ENCODE assay signal across 19 mouse cellular contexts in the genomic region with DNA sequence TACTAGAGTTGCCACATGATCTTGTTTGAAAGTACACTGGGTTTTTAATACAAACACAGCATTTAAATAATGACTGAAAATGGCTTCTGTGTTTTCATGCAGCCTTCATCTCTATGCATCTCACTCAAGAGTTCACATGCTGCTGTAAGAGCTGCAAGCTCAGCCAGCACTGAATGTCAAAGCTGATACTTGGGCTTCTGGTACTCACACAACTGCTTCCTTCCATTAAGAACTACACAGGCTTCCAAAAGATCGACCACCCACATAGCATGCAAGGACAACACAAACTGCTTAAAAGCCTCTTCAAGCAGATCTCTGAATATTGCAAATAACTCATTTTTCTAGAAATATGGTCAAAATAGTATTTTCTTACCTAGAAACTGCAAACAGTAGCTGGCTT.
DNase-seq lines count a peak whose midpoint lies in the region; ATAC-seq and TF ChIP-seq lines count a peak whose summit lies in the region.
"Had no signal": no experiment of that assay in that cellular context is flagged by ENCODE, and none has a peak within 500 bp of the region (broad histone marks: within the 10 kb centered on the region; RNA-seq: fewer than 3 reads in every experiment).

No protein-coding gene starts in this region.

- H3K4me1 ChIP-seq in forebrain, embryonic 14.5 days (ENCODE audit: control insufficient read depth, insufficient read depth, low read length) = peaks cover 31% of the 10 kb centered on the region
- peaks cover 66% of the 10 kb centered on the region for H3K4me1 ChIP-seq in forebrain, embryonic 13.5 days
- peaks cover 32% of the 10 kb centered on the region for H3K4me1 ChIP-seq in hindbrain, postnatal 0 days (ENCODE audit: insufficient read depth, low read length)
- H3K4me1 ChIP-seq in hindbrain, embryonic 10.5 days (replicated peaks) = peaks cover 63% of the 10 kb centered on the region
- peaks cover 54% of the 10 kb centered on the region for H3K4me1 ChIP-seq in midbrain, embryonic 16.5 days (ENCODE audit: control insufficient read depth, insufficient read depth, low read length)
- peaks cover 29% of the 10 kb centered on the region for H3K4me1 ChIP-seq in midbrain, embryonic 11.5 days (ENCODE audit: control insufficient read depth, insufficient read depth, low read length)
- peaks cover 51% of the 10 kb centered on the region for H3K4me1 ChIP-seq in neural tube, embryonic 15.5 days

- no peak for ATAC-seq in forebrain, embryonic 14.5 days
- no peak for ATAC-seq in forebrain, embryonic 13.5 days
- ATAC-seq in hindbrain, postnatal 0 days = no peak
- no peak for ATAC-seq in midbrain, embryonic 16.5 days
- no peak for ATAC-seq in midbrain, embryonic 11.5 days (ENCODE audit: low FRiP score)
- ATAC-seq in neural tube, embryonic 15.5 days (ENCODE audit: low FRiP score) = no peak
- no peak for ATAC-seq in activated CD4-positive, CD25-positive, alpha-beta regulatory T cell, adult 4 months
- ATAC-seq: intestine, embryonic 15.5 days had no signal

- no peaks in the 10 kb centered on the region for H3K36me3 ChIP-seq in forebrain, embryonic 14.5 days (ENCODE audit: control insufficient read depth, insufficient read depth, low read length)
- H3K36me3 ChIP-seq in forebrain, embryonic 13.5 days (ENCODE audit: poor library complexity, severe bottlenecking) = no peaks in the 10 kb centered on the region
- H3K36me3 ChIP-seq in hindbrain, postnatal 0 days (ENCODE audit: insufficient read depth, low read length) = no peaks in the 10 kb centered on the region
- H3K36me3 ChIP-seq in hindbrain, embryonic 10.5 days = no peaks in the 10 kb centered on the region
- H3K36me3 ChIP-seq in midbrain, embryonic 16.5 days (ENCODE audit: control insufficient read depth, insufficient read depth, low read length) = no peaks in the 10 kb centered on the region
- no peaks in the 10 kb centered on the region for H3K36me3 ChIP-seq in midbrain, embryonic 11.5 days (ENCODE audit: control insufficient read depth, insufficient read depth, low read length)
- no peaks in the 10 kb centered on the region for H3K36me3 ChIP-seq in neural tube, embryonic 15.5 days
- H3K36me3 ChIP-seq: embryonic facial prominence, embryonic 13.5 days; forebrain, embryonic 12.5 days; heart, embryonic 12.5 days; intestine, embryonic 15.5 days had no signal

- no peak overlapping the region for H3K9ac ChIP-seq in forebrain, embryonic 14.5 days (ENCODE audit: low read length)
- no peak overlapping the region for H3K9ac ChIP-seq in forebrain, embryonic 13.5 days
- H3K9ac ChIP-seq in hindbrain, postnatal 0 days (replicated peaks; ENCODE audit: low read length) = no peak overlapping the region
- H3K9ac ChIP-seq in midbrain, embryonic 16.5 days (ENCODE audit: low read depth, low read length) = no peak overlapping the region
- no peak overlapping the region for H3K9ac ChIP-seq in midbrain, embryonic 11.5 days (ENCODE audit: low read length)
- no peak overlapping the region for H3K9ac ChIP-seq in neural tube, embryonic 15.5 days (replicated peaks)
- H3K9ac ChIP-seq: embryonic facial prominence, embryonic 13.5 days; forebrain, embryonic 12.5 days; heart, embryonic 12.5 days; intestine, embryonic 15.5 days had no signal

- DNase-seq in forebrain, embryonic 14.5 days (ENCODE audit: low spot score) = peak; percentile 39
- DNase-seq in hindbrain, postnatal 0 days (ENCODE audit: low spot score) = no peak
- DNase-seq in hindbrain, embryonic 10.5 days (ENCODE audit: low spot score) = no peak
- no peak for DNase-seq in midbrain, embryonic 11.5 days (ENCODE audit: low spot score, missing footprints)
- DNase-seq: adrenal gland, adult 8-10 months; adrenal gland, postnatal 36 days; cerebellum, adult 11 months; cerebellum, adult 8-10 months; cerebellum, postnatal 14 days; gastrocnemius, adult 2 months; gastrocnemius, postnatal 25 days had no signal

- H3K4me2 ChIP-seq in forebrain, embryonic 14.5 days (ENCODE audit: low read length) = no peak overlapping the region
- H3K4me2 ChIP-seq in forebrain, embryonic 13.5 days = no peak overlapping the region
- no peak overlapping the region for H3K4me2 ChIP-seq in hindbrain, postnatal 0 days (ENCODE audit: low read depth, low read length)
- H3K4me2 ChIP-seq in midbrain, embryonic 16.5 days (ENCODE audit: low read length) = no peak overlapping the region
- no peak overlapping the region for H3K4me2 ChIP-seq in midbrain, embryonic 11.5 days
- no peak overlapping the region for H3K4me2 ChIP-seq in neural tube, embryonic 15.5 days
- H3K4me2 ChIP-seq: embryonic facial prominence, embryonic 13.5 days; forebrain, embryonic 12.5 days; heart, embryonic 12.5 days; intestine, embryonic 15.5 days had no signal

- TF ChIP-seq CTCF in hindbrain, postnatal 0 days (IDR thresholded peaks at IDR 0.05; ENCODE audit: low read depth) = no peak

- no peak overlapping the region for H3K4me3 ChIP-seq in forebrain, embryonic 14.5 days (ENCODE audit: low read depth, low read length)
- no peak overlapping the region for H3K4me3 ChIP-seq in forebrain, embryonic 13.5 days
- H3K4me3 ChIP-seq in hindbrain, postnatal 0 days (ENCODE audit: low read length) = no peak overlapping the region
- H3K4me3 ChIP-seq in hindbrain, embryonic 10.5 days = no peak overlapping the region
- no peak overlapping the region for H3K4me3 ChIP-seq in midbrain, embryonic 16.5 days (ENCODE audit: low read depth, low read length)
- no peak overlapping the region for H3K4me3 ChIP-seq in midbrain, embryonic 11.5 days (ENCODE audit: low read depth, low read length)
- no peak overlapping the region for H3K4me3 ChIP-seq in neural tube, embryonic 15.5 days (replicated peaks)
- H3K4me3 ChIP-seq: embryonic facial prominence, embryonic 13.5 days; forebrain, embryonic 12.5 days; gastrocnemius, adult 2 months; heart, embryonic 12.5 days; intestine, embryonic 15.5 days had no signal

- no peak overlapping the region for H3K27ac ChIP-seq in forebrain, embryonic 14.5 days (ENCODE audit: low read depth, low read length)
- no peak overlapping the region; the same call in 1 of the 2 replicates for H3K27ac ChIP-seq in forebrain, embryonic 13.5 days
- H3K27ac ChIP-seq in hindbrain, postnatal 0 days = peak overlapping the region; percentile 22; the same call in 1 of the 2 replicates
- no peak overlapping the region for H3K27ac ChIP-seq in hindbrain, embryonic 10.5 days
- peak overlapping the region; percentile 10; the same call in 1 of the 2 replicates for H3K27ac ChIP-seq in midbrain, embryonic 16.5 days (ENCODE audit: low read length)
- no peak overlapping the region for H3K27ac ChIP-seq in midbrain, embryonic 11.5 days (ENCODE audit: low read depth, low read length)
- 0 out of 2 replicates have a peak overlapping the region, but pooled peaks have one; percentile 2 for H3K27ac ChIP-seq in neural tube, embryonic 15.5 days (replicated peaks)
- H3K27ac ChIP-seq: embryonic facial prominence, embryonic 13.5 days; forebrain, embryonic 12.5 days; gastrocnemius, adult 2 months; intestine, embryonic 15.5 days had no signal

- H3K9me3 ChIP-seq in forebrain, embryonic 14.5 days (replicated peaks; ENCODE audit: control insufficient read depth, low read length) = no peaks in the 10 kb centered on the region
- H3K9me3 ChIP-seq in forebrain, embryonic 13.5 days (replicated peaks) = no peaks in the 10 kb centered on the region
- H3K9me3 ChIP-seq in hindbrain, postnatal 0 days (ENCODE audit: low read length) = no peaks in the 10 kb centered on the region
- H3K9me3 ChIP-seq in hindbrain, embryonic 10.5 days = no peaks in the 10 kb centered on the region
- H3K9me3 ChIP-seq in midbrain, embryonic 16.5 days (replicated peaks; ENCODE audit: control insufficient read depth, low read length, poor library complexity, severe bottlenecking) = no peaks in the 10 kb centered on the region
- no peaks in the 10 kb centered on the region for H3K9me3 ChIP-seq in midbrain, embryonic 11.5 days (ENCODE audit: control insufficient read depth, low read length)
- H3K9me3 ChIP-seq in neural tube, embryonic 15.5 days (replicated peaks) = no peaks in the 10 kb centered on the region
- H3K9me3 ChIP-seq: embryonic facial prominence, embryonic 13.5 days; forebrain, embryonic 12.5 days; heart, embryonic 12.5 days; intestine, embryonic 15.5 days had no signal

- H3K27me3 ChIP-seq in forebrain, embryonic 14.5 days (replicated peaks; ENCODE audit: control insufficient read depth, insufficient read depth, low read length) = 0 out of 2 replicates have a peak, but pooled peaks cover 2% of the 10 kb centered on the region
- peaks cover 11% of the 10 kb centered on the region; the same call in 1 of the 2 replicates for H3K27me3 ChIP-seq in forebrain, embryonic 13.5 days
- H3K27me3 ChIP-seq in hindbrain, postnatal 0 days (ENCODE audit: insufficient read depth, low read length) = no peaks in the 10 kb centered on the region
- H3K27me3 ChIP-seq in hindbrain, embryonic 10.5 days (ENCODE audit: insufficient read depth, poor library complexity, severe bottlenecking) = no peaks in the 10 kb centered on the region
- no peaks in the 10 kb centered on the region for H3K27me3 ChIP-seq in midbrain, embryonic 16.5 days (ENCODE audit: control insufficient read depth, insufficient read depth, low read depth, low read length)
- H3K27me3 ChIP-seq in midbrain, embryonic 11.5 days (ENCODE audit: control insufficient read depth, insufficient read depth, low read length) = no peaks in the 10 kb centered on the region
- no peaks in the 10 kb centered on the region for H3K27me3 ChIP-seq in neural tube, embryonic 15.5 days (replicated peaks)
- H3K27me3 ChIP-seq: embryonic facial prominence, embryonic 13.5 days; forebrain, embryonic 12.5 days; heart, embryonic 12.5 days; intestine, embryonic 15.5 days had no signal

- 50% methylated on average over 1 of the region's 1 CpGs for WGBS in forebrain, embryonic 14.5 days
- 36% methylated on average over 1 of the region's 1 CpGs for whole genome bisulfite sequencing in forebrain, embryonic 13.5 days
- 42% methylated on average over 1 of the region's 1 CpGs for WGBS in hindbrain, postnatal 0 days
- WGBS in hindbrain, embryonic 10.5 days = 65% methylated on average over 1 of the region's 1 CpGs
- WGBS in midbrain, embryonic 16.5 days = 41% methylated on average over 1 of the region's 1 CpGs
- WGBS in midbrain, embryonic 11.5 days = 58% methylated on average over 1 of the region's 1 CpGs
- 40% methylated on average over 1 of the region's 1 CpGs for WGBS in neural tube, embryonic 15.5 days

Comparison
In these comparisons a context has a peak if more than half of its experiments do, and no peak if none do; other contexts are left out.
1. H3K27ac ChIP-seq: peak in hindbrain, postnatal 0 days (single experiment), midbrain, embryonic 16.5 days (single experiment) and neural tube, embryonic 15.5 days (single experiment); none in forebrain, embryonic 14.5 days (single experiment), forebrain, embryonic 13.5 days (single experiment), hindbrain, embryonic 10.5 days (single experiment) and midbrain, embryonic 11.5 days (single experiment).